Mouse (Mus musculus) liver, embryonic 14.5 days (tissue): Measurements from ENCODE around the gene Gm6588. TPM values are rescaled to one million over a fixed set of nuclear protein-coding genes. Genes with fewer than 3 reads are reported as not detected.
"Not testable (repeated sequence)": the region's sequence is repeated elsewhere in the genome, so short reads cannot be mapped to it uniquely, and the experiment has no call there.

ENCODE experiments used
- ATAC-seq: fragments of 200-750 bp; cut with Nextera tagmentation; 2 replicates; pipeline ENCODE4 v1.8.0; 2017; ENCODE audit warnings: moderate number of reproducible peaks, mild to moderate bottlenecking, moderate library complexity; ENCODE audit not compliant: insufficient read depth
- DNase-seq, 3 experiments: peaks; one replicate each; pipeline ENCODE4 v3.0.0-alpha.2; 2012 to 2013; ENCODE audit warnings: low read depth in 3 of 3, low spot score in 3 of 3
- H3K27ac ChIP-seq: fragments of 300-500 bp; sonication (generic); 2 replicates; pipeline ENCODE4 v1.5.1; 2014; ENCODE audit warnings: moderate library complexity, mild to moderate bottlenecking, control low read depth, inconsistent platforms
- H3K27me3 ChIP-seq: fragments of 300-500 bp; sonication (generic); 2 replicates; pipeline ENCODE4 v1.6.1; 2014; ENCODE audit warnings: mild to moderate bottlenecking, low read length, moderate library complexity; ENCODE audit not compliant: control insufficient read depth, insufficient read depth
- H3K36me3 ChIP-seq: fragments of 300-500 bp; sonication (generic); replicated peaks from 2 replicates; pipeline ENCODE4 v1.6.1; 2014; ENCODE audit warnings: low read depth; ENCODE audit not compliant: control insufficient read depth, insufficient read depth
- H3K4me1 ChIP-seq, 2 experiments: fragments of 200-500 bp in 1 of 2; fragments of 300-500 bp in 1 of 2; sonication (generic) in 1 of 2; replicated peaks; 2 replicates each; pipeline ENCODE4 v1.6.1; 2012 to 2014; ENCODE audit warnings: antibody characterized with exemption in 1 of 2, inconsistent platforms in 1 of 2, low read length in 1 of 2; ENCODE audit not compliant: control insufficient read depth in 2 of 2, insufficient read depth in 2 of 2
- H3K4me2 ChIP-seq: fragments of 300-500 bp; sonication (generic); 2 replicates; pipeline ENCODE4 v1.6.1; 2014; ENCODE audit warnings: low read depth, mild to moderate bottlenecking, control low read depth, moderate library complexity
- H3K4me3 ChIP-seq, 2 experiments: fragments of 200-500 bp in 1 of 2; fragments of 300-500 bp in 1 of 2; sonication (generic) in 1 of 2; 2 replicates each; pipeline ENCODE4 v1.5.1; 2012 to 2014; ENCODE audit warnings: low read depth in 2 of 2, low read length in 2 of 2, mild to moderate bottlenecking in 2 of 2, control low read depth in 1 of 2, inconsistent platforms in 1 of 2, moderate library complexity in 1 of 2; ENCODE audit not compliant: insufficient read depth in 1 of 2
- H3K9ac ChIP-seq: fragments of 300-500 bp; sonication (generic); replicated peaks from 2 replicates; pipeline ENCODE4 v1.6.1; 2014; ENCODE audit warnings: mild to moderate bottlenecking, control low read depth, moderate library complexity
- H3K9me3 ChIP-seq: fragments of 300-500 bp; sonication (generic); 2 replicates; pipeline ENCODE4 v1.6.1; 2016; ENCODE audit warnings: low read length, mixed read lengths; ENCODE audit not compliant: control insufficient read depth
- CTCF ChIP-seq: IDR thresholded peaks from 2 replicates; pipeline ENCODE4 v1.5.1; 2016; ENCODE audit warnings: antibody characterized with exemption, low read depth, control low read depth
- EP300 ChIP-seq: IDR thresholded peaks from 2 replicates; pipeline ENCODE4 v1.6.1; 2016; ENCODE audit warnings: antibody characterized with exemption, low read depth
- WGBS: fragments of 180-500 bp; shearing (Covaris S2); extraction: QIAGEN DNeasy Blood & Tissue Kit; methylation state at CpG from one replicate; pipeline ENCODE4 v1.1.7; 2014; ENCODE audit not compliant: insufficient replicate concordance; 5-methylcytosine and 5-hydroxymethylcytosine counted together
- polyA plus RNA-seq, 2 experiments: library from polyadenylated mRNA; depleted of rRNA in 1 of 2; stranded (reverse) in 1 of 2; unstranded in 1 of 2; fragments of >200 nt; fragmentation: Nextera tagmentation in 1 of 2; extraction: Ambion mirVana in 1 of 2; gene quantifications; 2 replicates each; pipeline versions ENCODE4 v1.2.1 to v1.2.3; 2012 to 2014

Gene Gm6588
- polyA plus RNA-seq, 2 experiments, result not detected

GRCm38 (mm10) chr5:112411514-112412335 is 37.5 kb upstream of the Gm6588 start:
- no peaks in the 10 kb centered on the region for H3K4me1 ChIP-seq
- H3K36me3 ChIP-seq, result no peaks in the 10 kb centered on the region
- H3K4me3 ChIP-seq, result no peak overlapping the region
- H3K9ac ChIP-seq, result no peak overlapping the region
- H3K9me3 ChIP-seq, result no peaks in the 10 kb centered on the region
- H3K27me3 ChIP-seq, result peaks cover 7% of the 10 kb centered on the region
- ATAC-seq, result no peak
- H3K27ac ChIP-seq, result no peak overlapping the region
- WGBS, result 17% methylated on average over 19 of the region's 19 CpGs
- TF ChIP-seq EP300 (no peak), CTCF (no peak)
- DNase-seq, result no peak
- no peak overlapping the region for H3K4me2 ChIP-seq

GRCm38 (mm10) chr5:112412781-112413180 is 36.4 kb upstream of the Gm6588 start:
- not testable (repeated sequence) for H3K4me3 ChIP-seq, H3K27ac ChIP-seq, DNase-seq, H3K27me3 ChIP-seq, H3K4me1 ChIP-seq, ATAC-seq, H3K4me2 ChIP-seq, H3K9ac ChIP-seq, H3K36me3 ChIP-seq, H3K9me3 ChIP-seq
- WGBS, result 57% methylated on average over 4 of the region's 4 CpGs

GRCm38 (mm10) chr5:112416673-112417072 is 32.6 kb upstream of the Gm6588 start:
- H3K27ac ChIP-seq, result no peak overlapping the region
- ATAC-seq, result no peak
- no peak for TF ChIP-seq EP300
- no peak for TF ChIP-seq CTCF

GRCm38 (mm10) chr5:112418023-112418422 is 31.2 kb upstream of the Gm6588 start:
- TF ChIP-seq CTCF (no peak), EP300 (no peak)

More at GRCm38 (mm10) chr5:112416673-112417072, 32.6 kb upstream of the Gm6588 start:
- 61% methylated on average over 5 of the region's 5 CpGs for WGBS
- Histone ChIP-seq H3K4me2 (no peak overlapping the region), H3K9me3 (no peaks in the 10 kb centered on the region), H3K9ac (no peak overlapping the region), H3K4me3 (no peak overlapping the region), H3K4me1 (no peaks in the 10 kb centered on the region), H3K36me3 (no peaks in the 10 kb centered on the region), H3K27me3 (peaks cover 4% of the 10 kb centered on the region)
- DNase-seq, result no peak

GRCm38 (mm10) chr5:112419535-112419934 is 29.7 kb upstream of the Gm6588 start:
- WGBS, result 28% methylated on average over 12 of the region's 12 CpGs

More at GRCm38 (mm10) chr5:112418023-112418422, 31.2 kb upstream of the Gm6588 start:
- WGBS, result 42% methylated on average over 4 of the region's 4 CpGs
- H3K9me3 ChIP-seq, result no peaks in the 10 kb centered on the region
- ATAC-seq (no peak), DNase-seq (no peak)
- H3K27me3 ChIP-seq, result no peaks in the 10 kb centered on the region
- H3K4me3 ChIP-seq, result no peak overlapping the region
- H3K4me1 ChIP-seq, result no peaks in the 10 kb centered on the region
- H3K9ac ChIP-seq, result no peak overlapping the region
- H3K36me3 ChIP-seq, result no peaks in the 10 kb centered on the region
- H3K4me2 ChIP-seq, result no peak overlapping the region
- no peak overlapping the region for H3K27ac ChIP-seq

More at GRCm38 (mm10) chr5:112419535-112419934, 29.7 kb upstream of the Gm6588 start:
- H3K9me3 ChIP-seq, result no peaks in the 10 kb centered on the region
- ATAC-seq (no peak), DNase-seq (no peak)
- no peak overlapping the region for H3K9ac ChIP-seq
- no peaks in the 10 kb centered on the region for H3K27me3 ChIP-seq
- H3K4me1 ChIP-seq, result no peaks in the 10 kb centered on the region
- H3K27ac ChIP-seq, result no peak overlapping the region
- no peak overlapping the region for H3K4me2 ChIP-seq
- H3K4me3 ChIP-seq, result no peak overlapping the region
- TF ChIP-seq EP300, result no peak
- no peak for TF ChIP-seq CTCF
- H3K36me3 ChIP-seq, result no peaks in the 10 kb centered on the region
